Mouse (Mus musculus): ENCODE measurements around the gene Lbr.

GRCm38 (mm10) chr1:181877088-181877487 is 34.2 kb upstream of the Lbr start:
- TF ChIP-seq CTCF (IDR thresholded peaks at IDR 0.05; ENCODE audit: borderline replicate concordance, insufficient read depth, low read depth, low read length) (no peak), POLR2A (IDR thresholded peaks at IDR 0.05; ENCODE audit: borderline replicate concordance, insufficient read depth, low read length) (no peak)

Data from cerebellum, adult 2 months (tissue).